Mouse (Mus musculus): Measurements from ENCODE around the gene Cpm. TPM values are rescaled to one million over a fixed set of nuclear protein-coding genes. Genes with fewer than 3 reads are reported as not detected.

Cpm gene
- total and polyA plus RNA-seq, 3 experiments = 0.27 TPM; not detected in 2

DNA sequence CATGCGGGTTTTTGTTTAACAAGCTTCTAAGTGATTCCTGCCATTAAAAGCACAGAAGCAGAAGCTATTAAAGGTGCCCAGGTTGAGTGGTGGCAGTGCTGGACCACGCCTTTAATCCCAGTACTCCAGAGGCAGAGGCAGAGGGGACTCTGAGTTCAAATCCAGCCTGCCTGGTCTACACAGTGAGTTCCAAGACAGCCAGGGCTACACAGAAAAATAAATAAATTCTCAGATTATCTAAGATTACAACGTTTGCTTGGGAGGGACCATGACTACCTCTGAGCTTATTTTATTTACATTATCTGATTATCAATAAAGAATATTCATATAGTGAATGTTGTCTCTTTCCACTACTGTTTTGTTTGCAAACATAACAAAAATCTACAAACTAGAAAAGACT is 57.7 kb downstream of the Cpm start:
- no peaks in the 10 kb centered on the region for H3K9me3 ChIP-seq (replicated peaks)
- no peak for ATAC-seq (ENCODE audit: extremely low read depth, insufficient number of reproducible peaks, low FRiP score, poor library complexity, severe bottlenecking)
- 0 out of 2 replicates have a peak, but pooled peaks cover 2% of the 10 kb centered on the region for H3K4me1 ChIP-seq (ENCODE audit: insufficient read depth, low read depth, low read length)
- H3K36me3 ChIP-seq (replicated peaks) = peaks cover 41% of the 10 kb centered on the region
- H3K27me3 ChIP-seq (ENCODE audit: insufficient read depth, low read length) = peaks cover 4% of the 10 kb centered on the region; the same call in 1 of the 2 replicates
- no peak overlapping the region for H3K4me3 ChIP-seq (ENCODE audit: low read depth, low read length)
- TF ChIP-seq TAL1 (conservative IDR thresholded peaks at IDR 0.05; ENCODE audit: low read depth, low read length) (no peak), GATA2 (IDR thresholded peaks at IDR 0.05; ENCODE audit: borderline replicate concordance, low read depth, low read length) (no peak), CTCF (IDR thresholded peaks at IDR 0.05; ENCODE audit: low read depth, low read length) (no peak), POLR2AphosphoS5 (IDR thresholded peaks at IDR 0.05; ENCODE audit: insufficient replicate concordance, low read depth, low read length) (no peak), GATA1 (IDR thresholded peaks at IDR 0.05; ENCODE audit: borderline replicate concordance, low read length) (no peak)
- no peak for DNase-seq (ENCODE audit: low spot score)

DNA sequence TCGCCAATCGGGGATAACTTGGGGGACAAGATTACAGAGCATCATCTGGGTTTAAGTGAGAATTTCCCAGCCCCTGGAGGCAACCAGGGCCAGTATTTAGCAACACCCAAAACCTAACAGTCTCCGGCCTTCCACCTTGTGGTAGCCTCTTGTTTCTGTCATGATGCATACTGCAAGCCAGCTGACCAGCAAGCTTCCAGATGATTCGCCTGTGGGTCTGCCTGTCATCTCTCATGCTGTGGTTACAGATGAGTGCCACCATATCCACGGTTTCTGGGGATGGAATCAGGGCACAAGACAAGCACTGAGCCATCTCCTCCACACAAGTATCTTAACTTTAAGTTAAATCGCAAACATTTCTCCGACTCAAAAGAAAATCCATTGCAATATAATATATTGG is 58.3 kb downstream of the Cpm start:
- TF ChIP-seq GATA1 (IDR thresholded peaks at IDR 0.05; ENCODE audit: borderline replicate concordance, low read length) = no peak
- peaks cover 46% of the 10 kb centered on the region for H3K36me3 ChIP-seq (replicated peaks)

GRCm38 (mm10) chr10:117688204-117689151 is 59.2 kb downstream of the Cpm start:
- no peak for TF ChIP-seq POLR2AphosphoS5 (IDR thresholded peaks at IDR 0.05; ENCODE audit: insufficient replicate concordance, low read depth, low read length)
- TF ChIP-seq GATA1 (IDR thresholded peaks at IDR 0.05; ENCODE audit: borderline replicate concordance, low read length) = no peak
- TF ChIP-seq CTCF (IDR thresholded peaks at IDR 0.05; ENCODE audit: low read depth, low read length) = peak; percentile 43
- TF ChIP-seq TAL1 (conservative IDR thresholded peaks at IDR 0.05; ENCODE audit: low read depth, low read length) = no peak
- no peak for TF ChIP-seq GATA2 (IDR thresholded peaks at IDR 0.05; ENCODE audit: borderline replicate concordance, low read depth, low read length)
- ATAC-seq (ENCODE audit: extremely low read depth, insufficient number of reproducible peaks, low FRiP score, poor library complexity, severe bottlenecking) = peak; percentile 87
- Histone ChIP-seq H3K36me3 (replicated peaks) (peaks cover 54% of the 10 kb centered on the region), H3K9me3 (replicated peaks) (no peaks in the 10 kb centered on the region), H3K27me3 (ENCODE audit: insufficient read depth, low read length) (peaks cover 4% of the 10 kb centered on the region; the same call in 1 of the 2 replicates), H3K4me3 (ENCODE audit: low read depth, low read length) (no peak overlapping the region), H3K4me1 (ENCODE audit: insufficient read depth, low read depth, low read length) (0 out of 2 replicates have a peak, but pooled peaks cover 2% of the 10 kb centered on the region)
- no peak for DNase-seq (ENCODE audit: low spot score)

More for the DNA sequence above, 58.3 kb downstream of the Cpm start:
- ATAC-seq (ENCODE audit: extremely low read depth, insufficient number of reproducible peaks, low FRiP score, poor library complexity, severe bottlenecking) (no peak), DNase-seq (ENCODE audit: low spot score) (no peak)
- Histone ChIP-seq H3K9me3 (replicated peaks) (no peaks in the 10 kb centered on the region), H3K27me3 (ENCODE audit: insufficient read depth, low read length) (peaks cover 4% of the 10 kb centered on the region; the same call in 1 of the 2 replicates), H3K4me3 (ENCODE audit: low read depth, low read length) (no peak overlapping the region), H3K4me1 (ENCODE audit: insufficient read depth, low read depth, low read length) (0 out of 2 replicates have a peak, but pooled peaks cover 2% of the 10 kb centered on the region)

GRCm38 (mm10) chr10:117689297-117690100 is 60.2 kb downstream of the Cpm start:
- Histone ChIP-seq H3K36me3 (replicated peaks) (peaks cover 62% of the 10 kb centered on the region), H3K27me3 (ENCODE audit: insufficient read depth, low read length) (no peaks in the 10 kb centered on the region), H3K4me3 (ENCODE audit: low read depth, low read length) (no peak overlapping the region), H3K4me1 (ENCODE audit: insufficient read depth, low read depth, low read length) (no peaks in the 10 kb centered on the region; the same call in 1 of the 2 replicates), H3K9me3 (replicated peaks) (no peaks in the 10 kb centered on the region)
- DNase-seq (ENCODE audit: low spot score) = no peak
- TF ChIP-seq GATA1 (IDR thresholded peaks at IDR 0.05; ENCODE audit: borderline replicate concordance, low read length) (no peak), POLR2AphosphoS5 (IDR thresholded peaks at IDR 0.05; ENCODE audit: insufficient replicate concordance, low read depth, low read length) (no peak), TAL1 (conservative IDR thresholded peaks at IDR 0.05; ENCODE audit: low read depth, low read length) (no peak), GATA2 (IDR thresholded peaks at IDR 0.05; ENCODE audit: borderline replicate concordance, low read depth, low read length) (no peak), CTCF (IDR thresholded peaks at IDR 0.05; ENCODE audit: low read depth, low read length) (no peak)
- no peak for ATAC-seq (ENCODE audit: extremely low read depth, insufficient number of reproducible peaks, low FRiP score, poor library complexity, severe bottlenecking)

DNA sequence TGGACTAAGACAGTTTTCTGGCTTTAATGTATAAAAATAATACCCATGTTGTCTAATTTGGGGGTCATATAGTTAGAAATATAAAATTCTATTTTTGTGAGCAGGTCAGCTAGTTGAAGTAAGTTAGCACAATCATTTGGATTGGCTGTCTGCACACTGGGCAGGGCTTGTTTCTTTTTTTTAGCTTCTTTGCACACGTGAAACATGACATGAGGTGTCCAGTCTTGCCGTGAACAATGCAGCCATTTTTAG is 60.7 kb downstream of the Cpm start:
- Histone ChIP-seq H3K4me1 (ENCODE audit: insufficient read depth, low read depth, low read length) (no peaks in the 10 kb centered on the region; the same call in 1 of the 2 replicates), H3K4me3 (ENCODE audit: low read depth, low read length) (no peak overlapping the region), H3K36me3 (replicated peaks) (peaks cover 68% of the 10 kb centered on the region), H3K9me3 (replicated peaks) (no peaks in the 10 kb centered on the region), H3K27me3 (ENCODE audit: insufficient read depth, low read length) (no peaks in the 10 kb centered on the region)
- TF ChIP-seq POLR2AphosphoS5 (IDR thresholded peaks at IDR 0.05; ENCODE audit: insufficient replicate concordance, low read depth, low read length) (no peak), GATA2 (IDR thresholded peaks at IDR 0.05; ENCODE audit: borderline replicate concordance, low read depth, low read length) (no peak), GATA1 (IDR thresholded peaks at IDR 0.05; ENCODE audit: borderline replicate concordance, low read length) (no peak), CTCF (IDR thresholded peaks at IDR 0.05; ENCODE audit: low read depth, low read length) (no peak), TAL1 (conservative IDR thresholded peaks at IDR 0.05; ENCODE audit: low read depth, low read length) (no peak)
- ATAC-seq (ENCODE audit: extremely low read depth, insufficient number of reproducible peaks, low FRiP score, poor library complexity, severe bottlenecking) (no peak), DNase-seq (ENCODE audit: low spot score) (no peak)

DNA sequence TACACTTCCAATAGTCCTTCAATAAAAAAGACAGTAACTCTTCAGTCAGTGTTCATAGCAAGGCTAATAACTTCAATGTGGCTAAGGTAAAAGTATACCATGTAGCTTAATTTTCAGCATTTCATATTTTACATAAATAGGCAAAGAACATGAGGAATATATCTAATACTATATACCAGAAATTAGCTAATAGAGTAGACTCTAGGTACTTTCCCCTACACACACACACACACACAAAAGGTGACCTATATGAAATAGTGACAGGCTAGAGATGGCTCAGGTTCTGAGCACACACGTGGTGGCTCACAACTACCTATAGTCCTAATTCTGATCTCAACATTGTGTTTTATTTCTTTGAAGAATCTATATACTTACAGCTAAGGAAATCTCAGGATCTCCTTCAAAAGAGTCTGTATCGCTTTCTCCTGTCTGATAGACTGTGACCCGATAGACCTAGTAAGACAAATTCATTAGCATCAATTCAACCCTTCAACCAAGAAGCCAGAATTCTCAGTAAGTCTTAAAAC is 61.5 kb downstream of the Cpm start:
- Histone ChIP-seq H3K36me3 (replicated peaks) (peaks cover 76% of the 10 kb centered on the region), H3K4me1 (ENCODE audit: insufficient read depth, low read depth, low read length) (no peaks in the 10 kb centered on the region; the same call in 1 of the 2 replicates), H3K27me3 (ENCODE audit: insufficient read depth, low read length) (no peaks in the 10 kb centered on the region), H3K4me3 (ENCODE audit: low read depth, low read length) (no peak overlapping the region), H3K9me3 (replicated peaks) (no peaks in the 10 kb centered on the region)
- ATAC-seq (ENCODE audit: extremely low read depth, insufficient number of reproducible peaks, low FRiP score, poor library complexity, severe bottlenecking) (no peak), DNase-seq (ENCODE audit: low spot score) (no peak)
- no peak for TF ChIP-seq GATA2 (IDR thresholded peaks at IDR 0.05; ENCODE audit: borderline replicate concordance, low read depth, low read length)
- no peak for TF ChIP-seq CTCF (IDR thresholded peaks at IDR 0.05; ENCODE audit: low read depth, low read length)
